Mouse (Mus musculus) spleen, adult 18-20 months (tissue): Measurements from ENCODE around the gene Krtap13-1.
A peak's percentile ranks its signal among the peaks of the same experiment; 100 is the strongest.
"Not testable (repeated sequence)": the region's sequence is repeated elsewhere in the genome, so short reads cannot be mapped to it uniquely, and the experiment has no call there.

Experiments used
- DNase-seq, 2 experiments: peaks; one replicate each; pipeline ENCODE4 v3.0.0; 2022; ENCODE audit warnings: mixed read lengths in 2 of 2

Krtap13-1 gene

DNA sequence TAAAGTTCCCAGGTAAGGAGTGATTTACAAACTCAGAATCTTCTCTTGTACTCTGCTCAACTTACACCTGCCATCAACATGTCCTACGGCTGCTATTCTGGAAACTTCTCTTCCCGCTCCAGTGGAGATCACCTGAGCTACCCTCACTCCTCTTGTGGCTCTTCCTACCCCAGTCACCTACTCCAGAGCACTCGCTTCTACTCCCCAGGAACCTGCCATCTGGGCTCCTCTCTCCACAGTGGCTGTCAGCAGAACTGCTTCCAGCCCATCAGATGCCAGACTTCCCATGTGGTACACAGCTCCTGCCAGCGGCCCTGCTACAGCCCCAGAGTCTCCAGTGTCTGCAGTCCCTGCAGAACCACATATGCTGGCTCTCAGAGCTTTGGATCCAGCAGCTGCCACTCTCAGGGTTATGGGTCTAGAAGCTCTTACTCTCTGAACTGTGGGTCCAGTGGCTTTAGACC lies at the start of gene Krtap13-1:
TSS of gene Krtap13-1 (plus strand) at position 51 of the 464 bp plus-strand sequence.
- DNase-seq, result no peak

DNA sequence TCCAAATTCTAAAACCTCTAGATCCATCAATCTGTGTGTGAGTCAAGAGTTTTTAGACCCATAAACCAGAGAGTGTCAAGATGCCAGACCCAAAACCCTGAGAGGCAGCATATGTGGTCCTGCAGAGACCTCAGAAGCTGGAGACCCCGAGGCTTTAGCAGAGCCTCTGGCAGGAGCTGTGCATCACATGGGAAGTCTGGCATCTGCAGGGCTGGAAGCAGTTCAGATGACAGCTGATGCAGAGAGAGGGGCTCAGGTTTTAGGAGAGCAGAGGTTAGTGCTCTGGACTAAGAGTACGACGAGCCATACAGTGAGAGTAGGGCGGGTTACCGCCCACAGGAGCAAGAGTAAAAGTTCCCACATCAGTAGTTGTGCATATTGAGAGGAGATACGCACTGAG lies 49.6 kb upstream of the Krtap13-1 start:
- DNase-seq, result no peak

DNA sequence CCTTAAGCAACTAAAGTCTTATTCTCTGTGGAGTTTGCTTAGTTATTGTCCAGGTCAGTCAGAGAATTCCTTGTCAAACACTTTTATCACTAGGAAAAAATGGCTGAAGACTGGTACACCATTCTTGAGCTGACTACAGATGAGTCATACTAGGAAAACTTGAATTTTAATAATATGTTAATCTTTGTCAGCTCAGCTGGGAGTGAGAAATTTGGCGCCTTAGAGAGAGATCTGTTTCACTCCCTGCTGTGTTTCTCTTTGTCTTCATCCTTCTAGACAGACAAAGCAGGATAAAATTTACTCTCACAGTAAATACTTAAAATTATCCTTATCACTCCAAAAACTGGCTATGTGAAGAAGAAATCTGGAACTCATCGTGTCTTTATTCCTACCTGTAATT lies 47.4 kb upstream of the Krtap13-1 start:
- DNase-seq, result no peak

DNA sequence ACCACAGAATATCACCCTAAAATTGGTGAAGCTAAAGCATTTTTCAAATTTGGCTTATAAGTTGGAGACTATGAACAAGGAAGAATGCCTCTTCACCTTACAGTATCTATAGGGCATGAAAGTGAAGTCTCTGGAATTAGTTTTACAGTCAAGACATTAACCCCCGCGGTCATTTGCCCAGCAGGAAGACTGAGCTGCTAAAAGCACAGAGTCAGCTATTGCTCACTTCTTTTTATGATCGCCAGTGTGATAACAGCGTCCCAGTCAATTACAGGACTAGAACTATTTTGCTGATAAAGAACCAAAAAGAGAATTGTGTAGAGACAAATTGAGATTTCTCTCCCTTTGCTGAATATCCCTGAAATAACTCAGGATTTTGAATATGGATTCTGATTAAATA lies 32.4 kb upstream of the Krtap13-1 start:
- no peak for DNase-seq

DNA sequence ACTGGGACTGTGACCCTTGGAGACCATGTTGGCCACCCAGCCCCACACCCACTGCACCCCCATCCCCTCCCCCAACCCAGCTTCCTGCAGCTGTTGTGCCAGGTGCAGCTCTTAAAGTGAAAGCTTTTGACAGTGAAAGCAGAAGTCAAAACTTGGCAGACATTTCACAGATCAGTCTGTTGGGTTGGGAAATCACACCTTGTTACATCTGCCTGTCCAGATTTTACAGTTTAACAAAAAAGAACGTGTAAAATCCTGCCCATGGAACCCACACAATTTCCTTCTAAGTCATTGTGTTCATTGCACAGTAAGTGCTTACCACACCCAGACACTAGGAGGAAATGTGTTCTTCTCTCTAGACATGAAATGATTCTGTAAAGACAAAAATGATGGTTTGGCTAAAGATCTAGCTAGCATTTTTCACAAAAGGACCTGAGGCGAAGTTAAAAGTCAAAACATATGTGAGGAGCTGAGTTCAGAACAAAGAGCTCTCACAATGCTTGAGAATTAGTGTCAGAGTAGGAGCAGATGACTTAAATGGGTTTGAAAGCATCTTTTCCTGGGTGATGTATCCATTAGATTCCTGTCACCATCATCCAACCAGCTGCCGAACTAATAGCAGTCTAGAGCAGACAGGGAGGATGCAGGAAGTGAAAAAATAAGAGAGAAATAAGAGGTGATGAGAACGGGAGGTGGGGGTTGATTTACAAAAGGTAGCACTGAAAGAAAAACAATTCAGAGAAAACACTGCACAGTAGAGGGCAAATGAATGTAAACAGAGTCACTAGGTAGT lies 27.4 kb upstream of the Krtap13-1 start:
- peak; percentile 29 to 30 for DNase-seq

DNA sequence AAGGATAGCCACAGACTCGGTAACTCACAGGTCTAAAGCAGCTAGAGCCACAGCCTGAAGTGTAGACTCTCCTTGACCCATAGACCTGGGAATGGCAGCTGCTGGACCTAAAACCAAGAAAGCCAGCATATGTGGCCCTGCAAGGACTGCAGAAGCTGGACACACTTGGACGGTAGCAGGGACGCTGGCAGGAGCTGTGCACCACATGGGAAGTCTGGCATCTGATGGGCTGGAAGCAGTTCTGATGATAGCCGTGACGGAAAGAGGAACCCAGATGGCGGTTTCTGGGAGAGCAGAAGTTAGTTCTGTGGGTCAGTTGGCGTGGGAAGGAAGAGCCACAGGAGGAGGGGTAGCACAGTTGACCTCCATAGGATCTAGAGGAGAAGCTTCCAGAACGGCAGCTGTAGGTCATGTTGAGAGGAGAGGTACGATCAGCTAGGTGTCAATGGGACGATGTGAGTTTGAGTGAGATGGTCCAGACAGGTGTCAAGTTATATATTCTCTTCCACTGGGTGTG lies 21.1 kb upstream of the Krtap13-1 start, which contains the start of gene 2310061N02Rik:
TSS of gene 2310061N02Rik (minus strand) at position 467 of the 517 bp plus-strand sequence.
- no peak for DNase-seq

DNA sequence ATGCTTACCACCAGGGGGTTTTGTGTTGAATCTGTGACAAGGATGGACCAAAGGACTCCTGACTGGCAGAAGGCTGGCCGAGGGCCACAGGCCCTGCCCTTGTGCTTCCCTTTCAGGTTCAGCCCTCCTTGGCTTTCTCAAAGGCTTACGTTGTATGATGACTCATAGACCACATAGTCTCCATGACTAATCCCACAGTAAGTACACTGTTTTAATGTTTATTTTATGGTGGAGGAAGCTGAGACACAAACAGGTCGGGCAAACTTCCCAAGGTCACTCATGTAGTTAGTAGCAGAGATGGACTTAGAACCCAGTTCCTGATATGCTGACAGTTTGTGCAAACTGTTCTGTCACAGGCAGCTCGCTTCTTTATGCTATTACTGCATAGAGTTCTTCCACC lies 17.9 kb upstream of the Krtap13-1 start:
- no peak for DNase-seq

DNA sequence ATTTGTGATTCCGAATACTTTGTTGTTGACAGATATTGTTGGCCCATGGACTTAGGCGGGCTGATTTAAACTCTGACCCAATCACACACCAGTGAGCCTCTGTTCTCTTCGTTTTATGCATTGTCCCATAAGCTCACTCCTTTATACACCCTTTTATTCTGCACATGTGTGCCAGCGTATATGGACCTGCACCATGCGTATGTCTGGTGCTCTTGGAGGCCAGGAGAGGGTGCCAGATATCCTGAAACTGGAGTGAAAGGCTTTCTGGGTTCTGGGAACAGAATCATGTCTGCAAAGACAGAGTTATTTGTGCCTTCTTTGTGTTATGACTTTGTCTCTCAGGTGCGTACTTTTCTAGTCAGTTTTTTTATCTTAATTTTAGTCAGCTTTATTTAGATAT lies 17.4 kb upstream of the Krtap13-1 start:
- DNase-seq, result no peak

DNA sequence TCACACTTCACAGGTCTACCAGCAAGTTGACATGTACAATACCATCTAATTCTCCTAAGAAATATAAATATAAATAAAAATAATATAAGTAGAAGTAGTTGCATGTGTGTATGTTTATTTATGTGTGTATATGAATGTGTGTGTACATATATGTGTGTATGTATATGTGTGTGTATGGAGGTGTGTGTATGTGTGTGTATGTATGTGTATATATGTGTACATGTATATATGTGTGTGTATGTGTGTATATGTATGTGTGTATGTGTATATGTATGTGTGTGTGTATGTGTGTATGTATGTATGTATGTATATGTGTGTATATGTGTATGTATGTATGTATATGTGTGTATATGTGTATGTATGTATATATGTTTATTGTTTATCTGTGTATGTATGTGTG lies 12.1 kb upstream of the Krtap13-1 start:
- no peak for DNase-seq

DNA sequence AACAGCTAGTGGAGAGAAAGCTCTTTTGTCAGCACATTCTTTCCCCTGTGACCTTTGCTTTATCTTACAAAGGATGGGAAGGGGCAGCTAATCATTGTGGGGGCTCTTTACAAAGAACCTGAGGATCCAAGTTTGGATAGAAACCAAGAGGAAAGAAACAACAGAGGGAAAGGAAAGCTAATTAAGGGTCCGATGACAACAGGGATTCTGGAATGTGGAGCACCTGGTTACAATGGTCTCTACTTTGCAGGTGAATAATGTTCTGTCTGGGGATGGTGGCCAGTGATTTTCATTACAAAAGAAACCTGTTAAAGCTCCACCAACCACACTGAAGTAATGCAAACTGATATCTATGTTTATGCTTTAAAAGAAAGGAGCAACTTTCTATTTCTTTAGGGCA lies 8.6 kb upstream of the Krtap13-1 start:
- DNase-seq, result no peak

DNA sequence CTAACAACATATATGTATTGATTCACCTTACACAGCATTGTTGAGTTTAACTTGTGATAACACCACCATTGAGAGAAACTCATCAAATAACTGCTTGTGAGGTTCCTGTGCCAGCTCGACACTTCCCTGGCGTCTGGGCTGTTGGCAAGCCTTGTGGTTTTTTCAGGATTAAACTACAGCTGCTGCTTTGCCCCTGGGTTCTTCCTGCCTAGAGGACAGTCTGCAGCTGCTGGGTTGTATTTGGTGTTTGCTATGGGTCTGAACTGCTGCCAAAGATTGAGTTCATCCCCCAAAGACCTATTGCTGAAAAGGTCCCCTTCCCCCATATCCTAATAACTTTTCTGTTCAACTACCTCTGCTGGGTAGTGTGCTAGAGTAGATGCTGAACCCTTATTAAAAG lies 6.7 kb downstream of the Krtap13-1 start:
- DNase-seq, result no peak

DNA sequence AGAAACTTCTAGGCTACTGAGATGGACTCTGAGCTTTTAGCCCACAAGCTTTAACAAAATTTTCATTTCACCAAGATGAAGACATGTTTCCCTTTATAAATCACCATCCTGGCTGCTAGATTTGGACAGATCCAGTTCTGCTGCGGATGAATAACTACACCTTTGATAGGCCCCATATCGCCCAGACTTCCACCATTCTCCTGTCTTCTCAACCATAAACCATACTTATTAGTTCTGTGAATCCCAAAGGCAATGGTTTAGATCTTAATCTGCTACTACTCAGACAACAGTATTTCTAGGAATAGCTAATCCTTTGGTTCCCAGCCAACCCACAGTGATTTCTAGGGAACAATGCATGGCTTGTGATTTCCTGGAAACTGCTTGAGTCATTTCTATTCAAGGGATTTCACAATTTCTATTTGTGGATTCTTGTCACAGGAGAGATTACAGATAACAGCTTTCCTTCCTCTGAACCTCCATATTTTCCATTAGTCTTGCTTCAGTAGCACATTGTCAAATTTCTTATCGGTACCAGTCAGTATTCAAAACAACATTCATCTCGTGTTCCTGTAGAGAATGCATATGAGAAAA lies 16.2 kb downstream of the Krtap13-1 start:
- DNase-seq, result no peak

DNA sequence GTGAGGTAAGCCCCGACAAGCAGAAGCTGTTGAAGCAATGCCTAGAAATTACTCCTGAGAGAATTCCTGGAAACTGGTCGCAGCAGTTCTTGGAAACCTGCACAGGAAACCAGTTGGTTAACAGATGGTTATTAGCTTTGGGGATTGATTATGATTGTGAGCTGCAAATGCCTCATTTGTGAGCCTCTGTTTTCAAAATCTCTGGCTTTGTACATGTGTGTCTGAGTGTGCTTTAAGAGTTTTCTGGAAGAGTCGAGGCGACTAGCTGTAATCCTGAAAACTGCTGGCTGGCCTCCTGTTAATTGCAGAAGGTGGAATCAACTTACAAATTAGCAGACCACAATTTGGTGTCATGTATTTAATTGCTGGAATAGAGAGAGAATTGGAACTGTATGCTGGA lies 19.3 kb downstream of the Krtap13-1 start:
- no peak for DNase-seq

DNA sequence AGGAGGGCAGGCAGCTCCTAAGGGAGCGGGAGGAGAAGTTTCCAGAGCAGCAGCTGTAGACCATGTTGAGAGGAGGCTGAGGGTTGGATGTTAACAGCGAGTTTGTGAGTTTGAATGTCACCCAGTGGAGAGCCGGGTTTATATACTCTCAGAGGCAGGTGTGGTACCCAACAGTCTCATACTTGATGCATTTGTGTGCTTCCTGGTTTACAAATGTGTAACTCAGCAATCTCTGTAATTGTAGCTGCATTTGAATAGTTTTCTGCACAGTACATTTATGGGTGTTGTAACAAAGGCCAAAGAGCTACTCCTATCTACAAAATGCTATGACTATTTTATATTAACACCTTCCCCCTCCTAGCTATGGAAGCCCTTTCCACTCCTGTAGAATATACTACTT lies 22.9 kb downstream of the Krtap13-1 start, which contains the start of gene Krtap13:
TSS of gene Krtap13 (minus strand) at position 101 of the 400 bp plus-strand sequence.
- DNase-seq, result not testable (repeated sequence)

DNA sequence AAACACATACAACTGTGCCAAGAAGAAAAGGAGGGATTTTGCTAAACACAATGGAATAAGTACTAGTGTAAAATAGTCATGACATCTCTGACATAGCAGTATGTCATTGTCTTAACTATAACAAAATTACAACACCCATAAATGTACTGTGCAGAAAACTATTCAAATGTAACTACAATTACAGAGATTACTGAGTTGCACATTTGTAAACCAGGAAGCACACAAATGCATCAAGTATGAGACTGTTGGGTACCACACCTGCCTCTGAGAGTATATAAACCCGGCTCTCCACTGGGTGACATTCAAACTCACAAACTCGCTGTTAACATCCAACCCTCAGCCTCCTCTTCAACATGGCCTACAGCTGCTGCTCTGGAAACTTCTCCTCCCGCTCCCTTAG lies 29.9 kb downstream of the Krtap13-1 start, which contains the start of gene 2310034C09Rik:
TSS of gene 2310034C09Rik (plus strand) at position 301 of the 400 bp plus-strand sequence.
- DNase-seq, result not testable (repeated sequence)

DNA sequence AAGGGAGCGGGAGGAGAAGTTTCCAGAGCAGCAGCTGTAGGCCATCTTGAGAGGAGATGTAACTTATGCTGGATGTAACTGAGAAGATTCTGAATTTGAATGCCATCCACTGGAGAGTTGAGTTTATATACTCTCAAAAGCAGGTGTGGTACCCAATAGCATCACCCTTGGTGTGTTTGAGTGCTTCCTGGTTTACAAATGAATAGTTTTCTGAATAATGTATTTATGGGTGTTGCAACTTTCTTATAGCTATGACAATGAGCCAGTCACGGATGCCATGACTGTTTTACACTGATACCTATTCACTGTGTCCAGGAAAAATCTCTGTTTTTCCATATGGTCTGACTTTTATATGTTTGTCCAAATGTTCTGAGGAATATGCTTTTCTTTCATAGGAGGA lies 45.4 kb downstream of the Krtap13-1 start, which contains the start of gene 2310057N15Rik:
TSS of gene 2310057N15Rik (minus strand) at position 101 of the 400 bp plus-strand sequence.
- DNase-seq, result no peak

DNA sequence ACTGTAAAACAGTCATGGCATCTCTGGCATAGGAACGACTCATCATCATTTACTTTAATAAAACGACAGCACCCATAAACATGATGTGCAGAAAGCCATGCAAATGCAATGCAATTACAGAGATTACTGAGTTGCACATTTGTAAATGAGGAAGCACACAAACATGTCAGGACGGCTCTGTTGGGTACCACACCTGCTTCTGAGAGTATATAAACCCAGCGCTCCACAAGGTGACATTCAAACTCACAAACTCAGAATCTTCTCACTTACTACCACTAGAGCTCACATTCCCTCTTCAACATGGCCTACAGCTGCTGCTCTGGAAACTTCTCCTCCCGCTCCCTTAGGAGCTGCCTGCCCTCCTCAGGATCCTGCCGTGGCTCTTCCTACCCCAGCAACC lies 48.9 kb downstream of the Krtap13-1 start, which contains the start of gene Gm5965:
TSS of gene Gm5965 (plus strand) at position 301 of the 400 bp plus-strand sequence.
- no peak for DNase-seq
